Mouse (Mus musculus): ENCODE measurements around the gene Fuk.
A peak's percentile ranks its signal among the peaks of the same experiment; 100 is the strongest.
"Not testable (repeated sequence)": the region's sequence is repeated elsewhere in the genome, so short reads cannot be mapped to it uniquely, and the experiment has no call there.

Gene Fuk

DNA sequence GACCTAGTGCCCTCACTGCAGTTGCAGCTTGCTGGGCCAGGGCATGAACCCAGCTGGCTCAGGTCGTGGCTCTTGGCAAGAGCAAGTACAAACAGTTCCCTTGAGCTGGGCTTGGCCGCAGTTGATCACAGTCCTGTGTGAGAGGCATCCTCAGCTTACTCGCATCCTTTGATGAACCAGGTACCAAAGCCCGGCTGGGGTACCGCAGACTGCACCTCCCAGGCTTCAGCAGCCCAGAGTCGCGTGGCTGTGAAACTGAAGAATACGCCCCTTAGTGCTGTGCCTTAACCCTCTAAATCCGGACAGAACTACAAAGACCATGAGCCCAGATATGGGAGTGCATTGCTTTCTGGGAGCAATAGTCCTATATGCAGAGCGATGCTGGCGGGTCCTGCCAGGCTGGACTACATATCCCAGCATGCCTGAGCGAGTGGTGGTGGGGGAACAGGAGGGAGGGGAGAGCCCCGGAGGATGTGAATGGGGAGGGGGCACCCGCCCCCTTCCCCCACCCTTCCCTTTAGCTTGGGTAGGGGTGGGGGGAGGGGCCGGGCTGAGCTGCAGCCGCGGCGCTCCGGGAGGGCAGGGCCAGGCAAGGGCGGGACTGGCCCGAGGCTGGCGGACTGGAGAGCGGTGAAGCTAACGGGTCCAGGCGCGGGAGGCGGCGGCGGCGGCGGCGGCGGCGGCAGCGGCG, 17.2 kb upstream of the Fuk start, which contains the start of gene St3gal2:
Gene St3gal2 (plus strand): TSS at position 582 of the 691 bp plus-strand sequence.
- DNase-seq (ENCODE audit: low read depth, low spot score): peak; percentile 92

DNA sequence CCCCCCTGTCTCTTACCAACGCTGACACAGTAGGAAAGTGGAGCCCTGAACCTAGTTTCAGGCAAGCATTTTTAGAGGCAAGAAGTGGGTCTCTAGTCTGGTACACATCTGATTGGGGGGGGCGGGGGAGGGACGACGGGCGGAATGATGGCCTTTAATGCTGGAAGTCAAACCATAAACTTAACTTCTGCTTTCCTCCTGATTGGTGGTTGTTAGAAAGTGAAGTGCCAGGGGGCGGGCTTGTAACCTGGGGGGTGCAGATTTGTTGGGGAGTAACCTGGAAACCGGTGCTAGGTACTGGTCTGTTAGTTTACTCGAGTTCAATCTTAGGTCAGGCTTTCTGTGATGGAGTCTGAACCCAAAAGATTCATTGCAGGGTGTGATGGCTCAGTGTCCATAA, 16.2 kb upstream of the Fuk start:
- no peak for DNase-seq (ENCODE audit: low read depth, low spot score)

DNA sequence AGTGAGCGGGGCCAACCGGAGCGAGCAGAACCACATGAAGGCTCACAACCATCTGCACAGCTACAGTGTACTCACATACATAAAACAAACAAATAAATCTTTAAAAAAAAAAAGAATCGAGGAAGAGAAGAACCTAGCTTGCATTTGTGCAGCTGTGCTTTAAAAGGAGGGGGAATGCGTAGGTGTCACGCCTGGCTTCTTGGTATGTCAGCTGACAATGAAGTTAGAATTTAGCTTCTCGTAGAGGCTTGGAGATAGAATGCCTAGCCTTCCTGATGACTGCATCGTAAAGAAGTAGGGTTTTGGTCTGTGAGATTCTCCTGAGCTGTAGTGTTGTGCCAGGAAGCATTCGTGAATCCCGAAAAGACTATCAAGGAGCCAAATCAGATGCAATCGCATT, 15.7 kb upstream of the Fuk start:
- DNase-seq (ENCODE audit: low read depth, low spot score): no peak

DNA sequence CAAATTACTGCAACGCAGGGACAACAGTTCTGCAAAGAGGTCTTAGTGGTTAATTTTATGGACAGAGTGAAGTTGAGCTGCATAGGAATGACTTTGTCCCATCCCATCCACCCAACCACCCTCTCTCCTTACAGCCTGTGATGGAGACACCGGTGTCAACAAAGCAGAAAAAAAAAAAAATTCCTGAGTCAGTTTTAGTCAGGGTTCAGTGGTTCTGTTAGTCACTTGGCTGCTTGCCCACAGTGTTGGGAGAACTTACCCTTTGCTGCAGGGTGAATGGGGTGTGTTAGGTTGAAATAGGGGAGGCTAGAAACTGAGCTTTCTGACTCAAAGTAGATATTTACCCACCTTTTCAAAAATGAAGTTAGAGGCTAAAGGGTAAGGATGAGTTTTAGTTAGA, 15.1 kb upstream of the Fuk start:
- no peak for DNase-seq (ENCODE audit: low read depth, low spot score)

DNA sequence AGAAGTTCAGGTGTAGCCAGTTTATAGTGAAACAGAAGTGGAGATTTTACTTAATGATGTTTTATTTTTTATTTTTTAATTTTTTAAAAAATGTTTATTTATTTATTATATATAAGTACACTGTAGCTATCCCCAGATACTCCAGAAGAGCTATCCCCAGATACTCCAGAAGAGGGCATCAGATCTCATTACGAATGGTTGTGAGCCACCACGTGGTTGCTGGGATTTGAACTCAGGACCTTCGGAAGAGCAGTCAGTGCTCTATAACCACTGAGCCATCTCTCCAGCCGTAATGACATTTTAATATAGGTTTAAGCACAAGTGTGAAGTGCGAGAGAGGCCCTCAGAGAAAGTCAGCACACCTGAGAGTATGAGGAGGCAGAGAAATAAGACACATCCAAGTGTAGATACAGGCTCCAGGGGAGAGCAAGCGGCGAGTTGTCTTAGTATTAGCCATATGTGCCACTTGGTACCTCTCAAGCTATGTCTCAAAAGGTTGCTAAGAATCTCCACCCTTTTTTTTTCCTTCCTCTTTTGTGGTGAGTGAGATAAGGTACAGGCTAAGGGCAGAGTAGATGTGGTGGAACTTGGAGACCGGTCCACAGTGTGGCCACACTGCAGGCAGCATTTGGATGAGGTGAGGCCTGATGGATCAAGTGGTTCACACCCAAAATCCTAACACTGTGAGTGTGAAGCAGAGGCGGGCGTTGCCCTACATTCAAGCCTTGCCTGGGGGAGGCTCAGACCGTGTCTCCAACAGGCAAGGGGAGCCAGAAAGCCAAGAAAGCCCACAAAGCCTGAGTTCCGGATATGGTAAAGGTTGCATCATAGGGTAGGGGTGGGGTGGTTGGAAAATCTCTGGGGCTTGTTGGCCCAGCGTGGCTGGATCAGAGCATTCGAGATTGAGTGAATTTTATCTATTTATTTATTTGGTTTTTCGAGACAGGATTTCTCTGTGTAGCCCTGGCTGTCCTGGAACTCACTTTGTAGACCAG, 9.6 kb upstream of the Fuk start:
- DNase-seq (ENCODE audit: low read depth, low spot score): no peak

DNA sequence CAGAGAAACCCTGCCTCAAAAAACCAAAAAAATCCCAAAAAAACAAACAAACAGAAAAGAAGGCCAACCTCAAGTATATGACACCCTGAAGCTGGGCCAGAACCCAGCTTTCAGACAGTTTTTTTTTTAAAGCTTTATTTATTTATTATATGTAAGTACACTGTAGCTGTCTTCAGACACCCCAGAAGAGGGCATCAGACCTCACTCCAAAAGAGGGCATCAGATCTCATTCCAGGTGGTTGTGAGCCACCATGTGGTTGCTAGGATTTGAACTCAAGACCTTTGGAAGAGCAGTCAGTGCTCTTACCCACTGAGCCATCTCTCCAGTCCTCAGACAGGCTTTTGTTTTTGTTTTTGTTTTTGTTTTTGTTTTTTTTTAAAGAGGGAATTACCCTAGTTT, 7.6 kb upstream of the Fuk start:
- DNase-seq (ENCODE audit: low read depth, low spot score): not testable (repeated sequence)

DNA sequence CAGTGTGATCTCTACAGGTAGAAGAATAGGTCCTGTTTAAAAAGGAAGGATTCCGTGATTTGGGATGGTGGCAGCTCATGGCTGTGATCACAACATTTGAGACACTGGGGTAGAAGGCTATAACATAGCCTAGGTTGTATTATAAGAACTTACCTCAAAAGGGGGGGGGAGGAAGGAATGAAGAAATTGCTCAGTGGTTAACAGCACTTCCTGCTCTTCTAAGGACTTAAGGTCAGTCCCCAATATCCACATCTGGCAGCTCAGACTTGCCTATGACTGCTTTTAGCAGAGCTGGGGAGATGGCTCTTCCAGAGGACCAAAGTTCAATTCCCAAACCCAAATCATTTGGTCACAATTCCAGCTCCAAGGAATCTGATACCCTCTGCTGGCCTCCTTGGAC, 4.4 kb upstream of the Fuk start:
- no peak for DNase-seq (ENCODE audit: low read depth, low spot score)

DNA sequence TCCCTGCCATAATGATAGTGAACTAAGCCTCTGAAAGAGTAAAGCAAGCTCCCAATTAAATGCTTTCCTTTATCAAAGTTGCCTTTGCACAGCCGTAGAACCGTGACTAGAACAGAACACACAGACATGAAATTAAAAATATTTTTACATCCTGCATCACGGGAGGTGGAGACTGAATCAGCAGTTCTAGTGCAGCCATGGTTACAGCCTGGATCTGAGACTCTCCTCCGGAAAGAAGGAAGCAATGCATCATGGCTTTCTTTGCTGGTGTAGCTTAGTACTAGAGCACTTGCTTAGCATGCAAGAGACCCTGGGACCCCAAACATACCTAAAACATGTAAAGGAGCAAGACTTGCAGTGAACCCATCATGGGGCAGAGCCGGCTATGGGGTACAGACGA, 3.1 kb upstream of the Fuk start:
- no peak for DNase-seq (ENCODE audit: low read depth, low spot score)

DNA sequence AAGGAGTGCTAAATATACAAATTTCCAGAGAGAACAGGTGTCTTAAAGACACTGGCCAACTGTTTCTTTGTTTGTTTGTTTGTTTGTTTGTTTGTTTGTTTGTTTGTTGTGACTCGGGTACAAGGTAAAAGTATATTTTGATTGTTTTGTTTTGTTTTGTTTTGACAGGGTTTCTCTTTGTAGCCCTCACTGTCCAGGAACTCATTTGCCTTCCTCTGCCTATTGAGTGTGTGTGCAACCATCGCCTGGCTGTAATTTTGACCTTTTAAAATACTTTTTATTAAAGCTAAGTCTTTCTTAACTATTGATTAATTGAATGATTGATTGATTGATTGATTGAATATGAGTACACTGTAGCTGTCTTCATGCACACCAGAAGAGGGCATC, 284 bp upstream of the Fuk start:
- no peak for DNase-seq (ENCODE audit: low read depth, low spot score)

DNA sequence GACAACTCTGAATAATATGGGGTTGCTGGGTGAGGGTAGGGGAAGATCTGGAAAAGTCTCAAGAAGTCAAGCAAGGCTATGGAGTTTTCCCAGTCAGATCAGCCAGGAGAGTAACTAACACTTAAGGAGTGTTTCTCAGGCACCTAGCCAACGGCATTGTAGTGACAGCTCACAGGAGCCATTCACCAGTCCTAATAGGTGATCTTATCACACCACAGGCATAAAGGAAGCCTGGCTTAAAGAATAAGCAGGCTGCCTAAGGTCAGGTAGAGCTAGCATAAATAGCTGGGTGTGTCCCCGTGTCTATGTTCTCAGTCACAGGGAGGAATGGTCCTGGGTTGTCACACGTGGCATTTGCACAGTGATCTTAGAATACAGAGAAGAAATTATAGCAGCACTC, 1.2 kb downstream of the Fuk start:
- DNase-seq (ENCODE audit: low read depth, low spot score): no peak

DNA sequence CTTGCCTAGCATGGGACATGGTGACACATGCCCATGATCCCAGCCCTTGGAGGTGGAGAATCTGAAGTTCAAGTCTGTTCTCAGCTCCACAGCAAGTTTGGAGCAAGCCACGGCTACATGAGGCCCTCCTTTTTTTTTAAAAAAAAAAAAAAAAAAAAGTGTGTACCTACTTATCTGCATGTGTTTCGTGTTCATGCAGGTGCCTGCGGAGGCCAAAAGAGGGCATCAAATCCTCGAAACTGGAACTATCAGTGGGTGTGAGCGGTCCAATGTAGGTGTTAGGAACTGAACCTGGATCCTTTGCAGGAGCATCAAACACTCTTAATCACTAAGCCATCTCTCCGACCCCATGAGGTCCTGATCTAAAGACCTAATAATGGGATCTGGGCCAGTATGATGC, 4.8 kb downstream of the Fuk start:
- DNase-seq (ENCODE audit: low read depth, low spot score): no peak

DNA sequence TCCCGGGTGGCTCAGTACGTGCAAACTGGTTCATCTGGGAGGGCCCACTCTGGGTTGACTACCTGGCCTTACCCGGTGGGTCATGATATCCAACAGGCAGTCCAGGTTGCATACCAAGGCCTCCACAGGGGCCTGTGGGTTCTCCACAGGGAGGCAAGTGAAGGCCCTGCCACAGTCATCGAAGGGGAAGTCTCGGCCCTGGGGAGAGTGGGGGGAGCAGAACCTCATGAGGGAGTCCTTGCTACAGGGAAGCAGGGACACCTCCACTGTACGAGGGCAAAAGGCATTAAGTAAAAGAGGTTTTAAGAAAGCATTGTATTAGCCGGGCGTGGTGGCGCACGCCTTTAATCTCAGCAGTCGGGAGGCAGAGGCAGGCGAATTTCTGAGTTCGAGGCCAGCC, 6.5 kb downstream of the Fuk start:
- DNase-seq (ENCODE audit: low read depth, low spot score): no peak

DNA sequence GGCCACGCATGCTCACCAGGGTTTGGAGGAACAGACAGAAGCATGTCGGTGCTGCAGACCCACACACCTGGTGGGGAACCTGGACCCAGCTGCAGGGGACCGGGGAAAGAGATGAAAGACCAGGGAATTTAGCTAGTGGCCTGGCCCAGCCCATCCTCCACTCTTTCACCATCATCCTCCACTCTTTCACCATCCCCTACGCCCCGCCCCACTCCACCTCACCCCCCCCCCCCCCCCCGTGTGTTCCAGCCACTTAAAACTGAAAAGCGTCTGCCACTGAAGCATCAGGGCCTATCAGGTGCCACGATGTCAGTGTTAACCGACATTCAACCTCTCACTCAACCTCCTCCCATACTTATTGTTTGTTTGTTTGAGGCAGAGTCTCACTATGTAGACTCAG, 7.0 kb downstream of the Fuk start:
- no peak for DNase-seq (ENCODE audit: low read depth, low spot score)

DNA sequence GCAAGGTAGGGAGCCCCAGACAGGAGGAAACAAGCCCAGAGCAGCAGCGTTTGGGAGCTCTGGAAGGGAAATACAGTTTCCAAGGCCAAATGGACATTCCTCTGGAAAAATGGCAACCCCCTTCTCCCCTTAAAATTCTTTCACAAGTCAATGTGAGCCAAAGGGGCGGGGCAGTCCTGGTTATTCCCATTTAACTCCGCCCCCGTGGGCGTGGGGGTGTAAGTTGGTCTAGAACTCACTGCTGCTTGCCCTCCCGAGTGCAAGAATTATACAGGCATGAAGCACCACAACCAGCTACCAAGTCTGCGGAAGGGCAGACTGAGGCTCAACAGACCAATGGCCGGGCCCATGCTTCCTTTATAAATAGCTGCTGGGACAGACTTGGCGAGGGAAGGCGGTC, 7.4 kb downstream of the Fuk start:
- DNase-seq (ENCODE audit: low read depth, low spot score): no peak

DNA sequence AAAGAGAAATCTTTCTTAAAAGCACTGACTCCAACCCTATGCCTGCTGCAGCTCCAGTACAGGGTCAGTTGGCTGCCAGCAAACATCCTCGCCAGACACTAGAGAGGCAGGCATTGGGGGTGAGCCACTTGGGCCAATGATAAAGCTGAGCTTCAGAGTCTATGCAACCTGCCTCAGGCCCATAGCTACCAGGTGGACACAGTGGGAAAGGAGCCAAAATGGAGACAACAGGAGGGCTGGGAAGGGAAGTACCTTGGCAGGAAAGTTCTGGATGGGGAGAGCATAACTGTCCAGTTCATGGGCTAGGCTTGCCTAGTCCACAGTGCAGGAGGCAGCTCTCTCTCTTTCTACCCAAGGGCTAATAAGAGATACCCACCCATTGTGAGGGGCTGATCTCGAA, 9.4 kb downstream of the Fuk start:
- DNase-seq (ENCODE audit: low read depth, low spot score): no peak

DNA sequence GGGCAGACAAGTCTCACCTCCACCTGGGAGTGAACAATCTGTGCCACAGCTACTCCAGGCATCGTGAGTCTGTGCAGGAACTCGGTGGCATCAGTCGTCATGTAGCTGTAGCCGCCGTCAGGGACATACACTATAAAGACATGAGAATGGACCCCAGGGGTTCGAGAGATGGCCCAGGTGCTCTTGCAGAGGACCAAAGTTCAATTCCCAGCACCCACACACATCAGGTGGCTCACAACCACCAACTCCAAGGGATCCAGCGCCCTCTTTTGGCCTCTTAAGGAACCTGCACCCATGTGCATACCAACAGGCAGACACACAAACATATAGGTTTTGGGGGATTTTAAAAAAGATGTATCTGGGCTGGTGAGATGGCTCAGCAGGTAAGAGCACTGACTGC, 10.2 kb downstream of the Fuk start:
- DNase-seq (ENCODE audit: low read depth, low spot score): no peak

DNA sequence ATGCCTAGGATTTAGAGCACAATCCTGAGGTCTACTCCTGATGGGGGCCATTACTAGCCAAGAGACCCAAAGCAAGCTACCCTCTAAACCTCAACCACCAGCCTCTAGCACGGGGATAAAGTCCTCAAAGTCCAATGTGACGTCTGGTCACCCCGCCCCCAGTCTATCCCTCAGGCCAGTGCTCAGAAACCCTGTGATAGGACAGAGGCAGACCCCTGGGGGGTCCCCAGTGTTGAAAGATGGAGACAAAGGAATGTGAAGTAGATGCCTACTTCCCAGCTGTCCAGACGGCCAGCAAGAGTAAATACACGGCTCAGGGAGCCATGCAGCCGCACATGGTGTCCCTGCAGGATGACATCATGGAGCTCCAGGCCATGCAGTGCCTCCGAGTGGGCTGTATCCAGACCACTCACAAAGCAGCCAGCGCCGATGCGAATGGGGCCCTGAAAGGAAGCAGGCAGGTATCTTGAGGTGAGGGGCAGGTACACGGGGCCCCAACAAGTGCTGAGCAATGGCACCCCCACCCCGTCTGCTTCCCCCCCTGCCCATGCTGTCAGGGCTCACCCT, 12.3 kb downstream of the Fuk start:
- no peak for DNase-seq (ENCODE audit: low read depth, low spot score)

DNA sequence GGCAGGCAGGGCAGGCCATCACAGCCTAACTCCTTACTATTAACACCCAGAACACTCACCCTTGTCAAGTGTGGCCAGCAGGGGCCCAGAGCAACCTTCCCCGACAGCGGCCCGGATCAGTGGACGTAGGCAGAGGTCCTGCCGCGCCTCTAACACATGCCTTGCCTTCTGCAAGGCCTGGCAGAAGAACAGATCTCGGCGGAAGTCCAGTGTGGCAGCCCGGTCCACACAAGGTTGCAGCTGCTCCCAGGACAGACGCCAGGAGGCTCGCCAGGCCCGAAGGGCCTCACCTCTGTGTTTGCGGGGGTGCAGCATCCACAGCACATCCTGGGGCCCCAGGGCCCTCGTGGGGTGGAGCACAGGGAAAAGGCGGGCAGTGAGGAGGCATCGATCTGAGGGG, 13.4 kb downstream of the Fuk start:
- peak; percentile 34 for DNase-seq (ENCODE audit: low read depth, low spot score)

DNA sequence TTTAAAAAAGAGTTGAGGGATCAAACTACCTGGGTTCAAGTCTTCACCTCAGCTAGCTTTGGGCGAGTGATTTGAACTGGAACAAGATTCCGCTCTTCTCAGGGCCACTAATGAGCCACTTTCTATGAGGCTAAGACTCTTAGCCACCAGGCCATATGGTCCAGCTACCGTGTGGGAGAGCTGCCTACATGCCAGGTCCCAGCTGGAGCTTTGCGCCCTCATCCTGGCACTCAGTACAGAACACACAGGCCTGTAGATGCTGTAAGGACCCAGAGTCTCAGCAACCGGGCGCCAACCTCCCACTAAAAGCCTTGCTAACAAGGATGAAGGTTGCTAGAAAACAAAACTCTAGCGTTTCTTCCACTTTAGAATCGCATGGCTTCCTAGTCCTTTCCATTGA, 13.8 kb downstream of the Fuk start:
- DNase-seq (ENCODE audit: low read depth, low spot score): no peak

DNA sequence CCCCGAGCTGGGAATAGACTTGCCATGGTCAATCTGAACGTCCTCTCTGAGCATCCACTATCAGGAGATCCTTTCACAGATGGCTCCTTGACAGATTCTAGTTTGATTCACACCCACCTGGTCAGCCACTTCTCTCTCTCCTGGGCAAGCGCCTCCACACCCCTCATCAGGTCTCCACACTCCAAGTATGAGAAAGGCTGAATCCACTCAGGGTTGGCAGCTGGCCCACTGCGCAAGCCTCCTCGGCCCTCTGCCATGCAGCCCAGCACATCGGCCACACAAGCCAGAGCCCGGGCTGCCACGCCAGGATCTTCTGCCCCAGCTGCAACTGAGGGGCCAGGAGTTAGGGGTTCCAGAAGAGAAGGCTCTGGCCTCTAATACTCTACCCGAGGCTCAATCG, 14.7 kb downstream of the Fuk start:
- DNase-seq (ENCODE audit: low read depth, low spot score): no peak

DNA sequence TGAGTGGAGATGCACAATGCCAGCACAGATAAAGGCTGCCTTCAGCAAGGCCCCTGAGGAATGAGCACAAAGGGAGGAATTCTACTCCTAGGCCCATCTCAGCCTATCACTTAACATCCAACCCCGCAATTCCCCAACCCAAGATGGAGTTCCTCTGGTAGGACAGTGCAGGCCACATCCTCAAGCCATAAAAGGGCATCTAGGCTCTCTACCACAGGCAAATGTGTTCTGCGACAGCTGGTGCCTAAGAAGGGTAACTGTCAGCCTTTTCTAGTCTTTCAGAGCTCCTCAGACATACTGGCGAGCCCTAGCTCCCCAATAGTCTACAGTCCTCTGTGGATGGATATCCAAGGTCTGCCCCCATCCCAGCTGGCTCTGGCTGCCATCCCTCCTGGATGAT, 15.7 kb downstream of the Fuk start:
- DNase-seq (ENCODE audit: low read depth, low spot score): no peak

DNA sequence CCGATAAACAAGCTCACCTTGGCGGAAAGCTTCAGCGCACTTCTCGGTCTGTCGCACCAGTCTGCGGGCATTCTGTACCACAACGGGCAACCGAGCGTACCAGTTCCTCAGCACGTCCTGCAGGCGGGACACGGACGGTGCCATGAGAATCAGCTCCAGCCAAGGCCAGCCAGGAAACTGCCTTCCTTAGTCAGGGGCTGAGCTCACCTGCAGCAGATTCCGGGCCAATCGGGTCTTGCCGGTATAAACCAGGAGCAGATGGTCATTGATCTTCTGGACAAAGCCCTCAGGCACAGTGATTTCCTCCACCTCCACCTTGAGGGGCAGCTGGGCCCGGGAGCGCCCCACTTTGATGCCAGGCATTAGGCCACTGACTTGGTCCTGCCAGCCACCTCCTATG, 18.5 kb downstream of the Fuk start:
- no peak for DNase-seq (ENCODE audit: low read depth, low spot score)
